Mouse (Mus musculus): Measurements from ENCODE around the gene Camsap2. TPM values are rescaled to one million over a fixed set of nuclear protein-coding genes. Genes with fewer than 3 reads are reported as not detected.

Camsap2 gene
- total RNA-seq, 2 experiments from 2014 or later = 49.6 to 52.4 TPM

DNA sequence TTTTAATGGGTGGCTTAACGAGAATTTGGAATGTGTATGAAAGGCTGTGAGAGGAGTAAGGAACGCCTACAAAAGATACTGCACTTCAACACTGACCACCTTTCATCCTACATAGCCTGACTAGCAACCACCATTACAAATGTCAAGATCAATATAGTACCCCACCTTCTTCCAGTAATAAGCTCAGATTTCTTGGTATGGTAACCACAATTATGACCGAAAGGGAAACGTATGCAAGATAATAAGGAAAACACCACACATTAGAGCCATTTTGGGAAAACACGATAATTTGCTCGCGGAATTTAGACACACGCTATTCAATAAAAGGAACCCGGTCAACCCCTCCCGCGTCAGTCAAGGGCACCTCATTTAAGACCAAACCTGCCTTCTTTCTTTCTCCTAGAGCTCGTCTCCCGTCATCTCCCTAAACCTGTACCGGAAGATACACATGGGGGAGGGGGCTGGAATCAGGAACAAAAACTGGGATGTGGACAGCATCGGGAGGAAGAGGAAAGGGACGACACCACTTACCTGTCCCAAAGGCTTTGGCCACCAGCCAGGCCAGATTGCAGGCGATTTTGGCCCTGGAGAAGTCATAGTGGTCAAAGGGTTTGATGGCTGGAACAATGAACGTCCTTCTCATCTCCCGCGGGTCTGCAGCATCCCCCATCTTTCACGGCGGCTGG lies 993 bp downstream of the Camsap2 start:
- DNase-seq (ENCODE audit: low spot score in 2 of 2) = no peak

DNA sequence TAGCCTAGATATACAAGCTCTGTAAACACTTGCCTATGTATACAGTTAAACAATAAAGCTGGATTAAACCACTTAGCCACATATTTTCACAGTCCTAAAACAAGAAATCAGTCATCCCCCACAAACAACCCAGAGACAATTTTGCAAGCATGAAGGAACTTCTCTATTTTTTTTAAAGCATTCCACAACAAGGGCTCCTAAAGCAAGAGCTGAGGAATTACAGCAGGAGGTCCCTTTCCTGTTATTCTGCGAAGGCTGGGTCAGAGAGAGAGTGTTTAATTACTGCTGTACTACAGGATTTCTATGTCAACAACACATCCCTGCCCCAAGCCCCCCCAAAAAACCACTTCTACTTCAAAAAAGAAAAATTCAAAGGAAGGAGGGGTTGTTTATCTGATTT lies 1.6 kb downstream of the Camsap2 start:
- DNase-seq (ENCODE audit: low spot score in 2 of 2) = no peak

DNA sequence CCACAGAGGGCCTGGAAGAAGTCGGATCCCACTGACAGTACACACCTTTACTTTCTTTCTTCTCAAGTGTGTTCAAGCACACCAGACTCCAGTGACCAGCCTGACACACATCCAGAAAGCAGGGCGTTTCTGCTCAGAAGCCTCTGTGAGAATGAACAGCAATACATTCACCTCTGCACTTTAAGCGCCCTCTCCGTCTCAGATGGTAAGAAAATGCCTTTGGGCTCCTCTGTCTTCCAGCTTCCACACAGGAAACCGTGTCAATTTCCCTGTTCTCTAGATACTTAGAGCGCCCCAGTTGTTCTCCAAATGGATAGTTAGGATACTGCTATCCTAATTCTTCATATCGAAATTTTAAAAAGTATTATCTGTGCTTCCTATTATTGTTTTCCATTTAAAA lies 2.2 kb downstream of the Camsap2 start:
- no peak for DNase-seq (ENCODE audit: low spot score in 2 of 2)

DNA sequence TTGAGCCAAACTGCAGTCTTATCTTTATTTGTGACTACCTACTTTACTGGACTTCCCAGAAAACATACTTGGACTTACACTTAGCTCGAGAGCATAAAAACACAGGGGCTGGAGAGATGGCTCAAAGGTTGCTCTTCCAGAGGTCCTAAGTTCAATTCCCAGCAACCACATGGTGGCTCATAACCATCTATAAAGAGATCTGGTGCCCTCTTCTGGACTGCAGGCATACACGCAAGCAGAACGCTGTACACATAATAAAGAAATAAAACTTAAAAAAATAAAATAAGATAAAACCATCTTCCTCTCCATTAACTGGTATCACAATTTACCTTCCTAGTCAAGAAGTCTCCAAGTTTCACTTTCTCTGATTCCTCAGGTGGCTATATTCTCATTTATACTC lies 5.4 kb downstream of the Camsap2 start:
- DNase-seq (ENCODE audit: low spot score in 2 of 2) = no peak

DNA sequence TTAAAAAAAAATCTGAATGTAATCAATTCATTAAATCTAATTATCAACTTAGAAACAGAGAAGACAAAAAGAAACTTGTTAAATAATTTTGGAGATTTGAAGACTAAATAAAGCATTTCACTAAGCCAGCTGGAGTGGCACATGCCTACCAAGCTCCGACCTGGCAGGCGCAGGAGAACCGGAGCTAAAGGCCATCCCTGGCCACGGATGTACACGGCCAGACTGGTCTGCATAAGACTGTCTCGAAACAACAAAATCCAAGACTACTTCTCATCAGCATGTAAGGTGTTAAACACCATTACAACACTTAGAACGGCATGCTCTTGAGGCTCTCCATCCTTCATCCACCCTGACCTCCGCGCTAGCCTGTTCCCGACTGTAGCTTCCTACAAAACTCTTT lies 11.2 kb downstream of the Camsap2 start:
- no peak for DNase-seq (ENCODE audit: low spot score in 2 of 2)

DNA sequence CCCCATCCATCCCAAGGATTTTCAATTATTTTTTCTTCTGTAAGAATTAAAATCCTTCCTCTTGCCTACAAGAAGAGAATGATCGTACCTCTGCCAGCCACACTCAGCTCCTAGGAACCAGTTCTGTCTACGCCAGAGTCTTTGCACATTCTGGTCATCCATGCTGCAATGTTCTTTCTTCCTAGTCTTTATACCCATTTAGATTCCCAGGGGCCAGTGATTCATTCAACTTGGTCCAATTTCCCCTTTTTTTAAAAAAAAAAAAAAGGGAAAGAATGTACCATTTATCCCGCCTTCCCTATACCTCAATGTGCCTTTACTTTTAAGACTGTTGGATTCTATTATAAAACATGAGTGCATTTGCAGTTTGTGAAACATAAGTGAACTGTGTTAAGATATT lies 12.4 kb downstream of the Camsap2 start:
- DNase-seq (ENCODE audit: low spot score in 2 of 2) = no peak

DNA sequence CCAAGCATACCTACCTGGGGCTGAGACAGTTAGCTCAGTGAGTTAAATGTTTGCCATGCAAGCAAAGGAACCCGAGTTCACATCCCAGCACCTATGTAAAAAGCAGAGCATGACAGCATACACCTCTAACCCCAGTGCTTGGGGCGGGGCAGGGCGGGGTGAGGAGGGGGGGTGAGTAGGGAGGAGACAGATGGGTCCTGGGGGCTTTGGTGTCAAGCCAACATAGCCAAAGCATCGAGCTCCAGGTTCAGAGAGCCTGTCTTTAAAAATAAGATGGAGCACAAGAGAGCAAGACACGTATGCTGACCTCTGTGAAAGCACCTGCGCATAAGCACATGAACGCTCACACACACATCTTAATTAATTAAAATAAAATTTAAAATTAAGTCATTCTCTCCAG lies 12.8 kb downstream of the Camsap2 start:
- no peak for DNase-seq (ENCODE audit: low spot score in 2 of 2)

DNA sequence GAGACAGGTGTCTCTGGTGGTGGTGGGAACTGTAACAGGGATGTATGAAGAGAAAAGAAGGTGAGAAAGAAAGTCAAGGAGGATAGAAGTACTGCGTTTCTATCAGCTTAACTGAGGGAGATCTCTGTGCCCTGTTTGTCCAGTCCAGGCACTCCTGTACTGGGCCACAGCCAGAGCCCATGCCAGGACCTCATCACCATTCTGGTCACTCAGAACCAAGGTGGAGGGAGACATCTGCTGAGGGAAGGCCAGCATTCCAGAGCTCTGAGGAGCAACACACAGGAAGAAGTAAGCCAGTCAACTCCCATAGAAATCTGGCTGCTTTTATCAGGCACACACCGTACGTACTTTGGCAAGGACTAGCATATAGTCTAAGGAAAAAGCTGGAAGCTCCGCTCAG lies 14.1 kb downstream of the Camsap2 start:
- DNase-seq (ENCODE audit: low spot score in 2 of 2) = no peak

DNA sequence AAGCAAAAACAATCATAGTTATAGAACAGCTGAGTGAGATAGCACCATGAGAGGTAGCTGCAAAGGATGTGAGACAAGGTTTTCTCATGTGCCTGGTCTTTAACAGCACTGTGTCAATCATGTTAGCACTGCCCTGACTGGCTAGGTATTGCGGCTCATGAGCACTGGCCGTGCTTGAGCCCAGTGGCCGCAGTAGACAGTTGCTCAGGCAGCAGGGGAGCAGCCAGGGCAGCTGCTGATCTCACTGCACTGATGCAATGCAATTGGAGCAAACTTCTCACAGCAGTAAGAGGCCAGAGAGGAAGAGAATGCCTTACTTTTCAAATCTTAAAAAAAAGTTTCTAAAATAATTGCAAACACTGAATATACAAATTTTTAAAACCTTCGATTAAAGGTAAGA lies 16.5 kb downstream of the Camsap2 start:
- no peak for DNase-seq (ENCODE audit: low spot score in 2 of 2)

DNA sequence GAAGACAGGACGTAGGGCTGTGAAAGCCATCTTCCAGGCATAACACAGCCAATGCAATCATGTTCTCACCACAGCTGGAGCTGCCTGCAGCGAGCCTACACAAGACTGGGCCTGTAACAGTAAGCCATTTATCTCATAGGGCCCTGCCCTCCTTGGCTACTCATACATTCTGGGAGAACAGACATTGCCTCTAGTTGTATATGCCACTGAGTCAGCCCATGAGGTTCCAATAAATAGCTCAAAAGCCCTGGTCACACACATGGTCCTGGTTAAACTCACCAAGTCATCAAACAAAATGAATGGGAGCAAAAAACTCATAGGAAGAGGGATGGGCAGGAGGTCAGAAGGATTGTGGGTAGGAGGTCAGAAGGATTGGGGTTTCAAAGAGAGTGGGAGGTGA lies 17.3 kb downstream of the Camsap2 start:
- DNase-seq (ENCODE audit: low spot score in 2 of 2) = no peak

DNA sequence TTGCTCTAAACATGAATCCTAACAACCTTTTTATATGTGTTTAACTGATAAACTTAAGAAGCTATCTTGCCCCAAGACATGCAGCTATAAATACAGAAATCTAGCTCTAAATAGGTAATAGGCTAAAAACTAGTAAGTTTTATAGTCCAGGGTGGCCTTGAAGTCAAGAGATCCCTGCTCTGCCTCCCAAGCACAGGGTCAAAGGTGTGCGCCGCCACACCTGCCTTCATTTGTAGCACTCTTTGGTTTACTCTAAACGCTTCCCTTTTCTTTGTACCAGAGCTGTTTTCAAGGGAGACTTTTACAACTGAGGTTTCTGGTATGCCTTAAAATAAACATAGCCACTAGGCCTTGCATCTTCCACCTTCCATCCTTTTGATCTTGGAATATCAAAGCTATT lies 18.3 kb downstream of the Camsap2 start:
- DNase-seq (ENCODE audit: low spot score in 2 of 2) = no peak

DNA sequence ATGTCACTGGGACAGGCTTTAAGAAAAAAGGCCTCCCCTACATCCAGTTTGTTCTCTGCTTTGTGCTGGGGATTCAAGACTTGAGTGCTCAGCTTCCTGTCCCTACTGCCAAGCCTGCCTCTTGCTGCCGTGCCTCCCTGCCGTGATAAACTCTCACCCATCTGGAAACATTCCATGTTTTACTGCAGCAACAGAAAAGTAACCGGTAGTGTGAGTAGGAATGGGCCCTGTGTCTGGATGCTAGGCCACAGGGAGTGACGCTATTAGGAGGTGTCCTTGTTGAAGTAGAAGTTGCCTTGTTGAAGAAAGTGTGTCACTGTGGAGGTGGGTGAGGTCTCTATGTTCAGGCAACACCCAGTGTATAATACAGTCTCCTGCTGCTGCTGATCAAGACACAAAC lies 20.0 kb downstream of the Camsap2 start:
- DNase-seq (ENCODE audit: low spot score in 2 of 2) = no peak

DNA sequence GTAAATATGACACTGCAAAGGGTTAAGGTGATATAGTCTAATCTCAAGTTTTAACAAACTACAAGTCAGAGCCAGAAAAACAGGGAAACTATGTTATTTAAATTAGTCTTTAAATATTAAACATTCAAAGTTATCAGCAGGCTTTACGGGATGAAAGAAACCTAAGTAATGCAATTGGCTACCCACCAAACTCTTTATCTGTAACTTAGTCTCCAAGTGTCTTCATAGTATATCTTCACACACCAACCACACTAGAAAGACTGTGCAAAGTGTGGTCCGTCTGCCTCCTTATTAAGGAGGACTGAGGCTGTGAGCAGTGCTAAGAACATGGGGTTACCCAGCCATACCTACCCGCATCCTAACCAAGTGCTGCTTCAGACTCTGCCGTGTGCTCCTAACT lies 23.6 kb downstream of the Camsap2 start:
- DNase-seq (ENCODE audit: low spot score in 2 of 2) = no peak

DNA sequence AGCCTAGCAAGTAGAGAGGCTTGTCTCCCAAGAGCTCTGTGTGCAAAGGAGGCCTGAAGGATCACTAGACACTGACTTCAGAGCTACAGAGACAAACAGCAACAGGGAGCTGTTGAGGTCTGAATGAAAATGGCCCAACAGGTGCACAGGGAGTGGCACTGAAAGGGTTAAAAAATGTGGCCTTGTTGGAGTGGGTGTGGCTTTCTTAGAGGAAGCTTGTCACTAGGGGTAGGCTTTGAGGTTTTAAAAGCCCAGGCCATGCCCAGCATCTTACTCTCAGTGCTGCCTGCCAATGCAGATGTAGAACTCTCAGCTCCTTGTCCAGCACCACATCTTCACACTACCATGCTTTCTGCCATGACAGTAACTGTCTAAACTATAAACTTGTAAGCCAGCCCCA lies 29.6 kb downstream of the Camsap2 start:
- no peak for DNase-seq (ENCODE audit: low spot score in 2 of 2)

DNA sequence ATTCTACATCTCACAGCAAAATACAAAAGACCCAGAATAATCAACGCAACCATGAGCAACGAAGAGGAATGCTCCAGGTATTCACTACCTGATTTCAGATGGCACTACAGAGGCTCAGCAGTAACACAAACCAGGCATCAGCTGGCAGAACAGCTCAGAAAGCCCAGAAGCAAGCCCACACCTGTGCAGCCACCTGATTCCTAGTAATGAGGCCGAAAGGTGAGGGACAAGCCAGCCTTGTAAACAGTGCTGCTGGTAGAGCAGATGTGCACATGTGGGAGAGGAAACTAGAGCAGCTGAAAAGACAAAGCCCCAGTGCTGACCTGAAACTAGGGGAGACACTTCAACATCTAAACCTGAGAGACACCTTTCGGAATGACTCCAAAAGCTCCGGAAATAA lies 36.7 kb downstream of the Camsap2 start:
- DNase-seq (ENCODE audit: low spot score in 2 of 2) = no peak

DNA sequence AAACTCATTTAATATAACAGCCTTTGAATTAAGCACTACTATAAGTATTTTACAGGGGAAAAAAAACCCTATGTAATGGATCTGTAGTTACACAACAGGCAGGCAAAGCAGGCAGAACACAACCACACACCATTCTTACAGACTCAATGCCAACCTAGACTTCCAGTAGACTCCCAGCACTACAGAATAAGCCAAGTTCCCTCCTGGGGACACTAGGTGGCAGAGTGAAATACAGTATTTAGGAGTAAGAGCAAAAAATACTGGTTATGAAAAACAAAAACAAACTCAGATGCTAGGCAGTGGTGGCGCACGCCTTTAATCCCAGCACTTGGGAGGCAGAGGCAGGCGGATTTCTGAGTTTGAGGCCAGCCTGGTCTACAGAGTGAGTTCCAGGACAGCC lies 39.5 kb downstream of the Camsap2 start:
- no peak for DNase-seq (ENCODE audit: low spot score in 2 of 2)

DNA sequence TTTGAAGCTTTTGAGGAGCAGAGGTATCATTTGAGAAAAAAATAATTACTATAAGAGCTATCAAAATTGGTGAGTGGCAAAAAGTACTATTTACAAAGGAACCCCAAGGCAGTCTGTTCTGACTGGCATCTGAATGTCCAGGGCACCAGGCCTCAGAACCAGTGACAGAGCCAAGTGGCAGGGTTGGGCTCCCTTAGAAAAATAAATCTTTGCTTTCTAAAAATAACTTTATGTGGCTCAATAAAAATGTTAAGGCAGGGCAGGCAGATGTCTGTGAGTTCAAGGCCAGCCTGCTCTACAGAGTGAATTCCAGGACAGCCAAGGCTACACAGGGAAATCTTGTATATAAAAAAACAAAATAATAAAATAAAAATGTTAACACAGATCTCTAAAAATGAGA lies 51.9 kb downstream of the Camsap2 start:
- DNase-seq (ENCODE audit: low spot score in 2 of 2) = no peak

DNA sequence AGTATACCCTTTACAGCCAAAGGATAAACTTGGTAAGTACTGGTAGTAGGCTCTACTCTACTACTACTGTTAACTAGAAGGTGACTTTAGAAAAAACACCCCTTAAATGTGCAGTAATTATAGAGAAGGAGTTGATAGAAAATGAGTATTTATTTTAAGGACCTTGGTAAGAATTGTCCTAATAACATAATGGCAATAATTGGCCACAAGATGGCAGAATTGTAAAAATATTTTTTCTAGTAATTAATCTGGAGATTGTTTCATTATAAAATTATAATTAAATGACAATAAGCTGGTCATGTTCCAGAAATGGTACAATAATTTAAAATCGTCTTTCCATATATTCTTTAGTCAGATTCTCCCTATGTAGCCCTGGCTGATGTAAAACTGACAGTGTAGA lies 56.1 kb downstream of the Camsap2 start:
- DNase-seq (ENCODE audit: low spot score in 2 of 2) = no peak

DNA sequence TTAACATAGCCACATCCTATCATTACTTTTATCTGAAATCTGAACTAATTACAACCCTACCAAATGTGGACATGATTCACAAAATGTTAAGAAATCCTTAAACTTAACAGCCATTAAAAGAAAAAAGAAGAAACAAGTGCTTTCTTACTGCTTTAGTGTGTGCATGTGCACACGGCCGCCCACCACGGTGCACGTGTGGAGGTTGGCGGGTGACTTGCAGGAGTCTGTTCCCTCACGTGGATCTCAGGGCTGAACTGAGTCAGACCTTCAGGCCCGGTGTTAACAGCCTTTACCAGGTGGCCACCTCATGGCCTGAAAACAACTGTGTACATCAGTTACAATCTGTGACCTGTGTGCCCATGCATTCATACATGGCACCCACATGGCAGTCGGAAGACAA lies 68.5 kb downstream of the Camsap2 start:
- DNase-seq (ENCODE audit: low spot score in 2 of 2) = no peak

DNA sequence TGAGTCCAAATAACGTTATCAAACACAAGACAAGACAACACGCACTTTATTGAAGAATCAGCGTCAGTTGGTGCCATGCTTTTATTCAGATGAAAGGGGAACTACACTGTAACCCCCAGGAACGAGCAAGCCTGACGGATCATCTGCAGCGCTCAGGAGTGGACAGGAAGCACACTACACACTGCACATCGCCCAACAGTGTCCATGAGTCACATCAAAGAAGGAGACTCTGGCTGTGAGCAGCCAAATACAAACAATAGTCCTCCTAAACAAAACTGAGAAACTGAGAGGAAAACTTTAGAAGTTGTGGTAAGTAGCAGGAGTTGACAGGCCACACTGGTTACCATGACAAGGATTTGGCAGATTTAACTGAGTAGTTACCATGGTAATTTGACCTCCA lies 77.7 kb downstream of the Camsap2 start:
- no peak for DNase-seq (ENCODE audit: low spot score in 2 of 2)

DNA sequence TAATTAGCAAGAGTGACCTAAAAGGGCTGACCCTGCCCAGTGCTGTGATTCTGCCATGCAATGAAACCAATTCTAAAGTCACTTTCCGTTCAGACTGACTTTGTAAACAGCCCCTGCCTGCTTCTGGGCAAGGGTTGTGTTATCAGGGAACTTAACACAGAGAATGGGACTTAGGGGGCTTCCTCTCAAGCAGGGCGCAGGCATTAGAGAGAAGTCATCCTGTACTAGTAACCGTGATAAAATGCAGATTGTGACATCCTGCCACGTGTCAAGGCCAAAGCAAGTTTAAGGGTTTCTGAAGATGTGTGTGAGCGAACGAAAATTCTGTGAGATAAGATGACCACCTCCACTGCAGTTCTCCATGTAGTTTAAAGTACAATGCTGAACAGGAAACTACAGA lies 79.8 kb downstream of the Camsap2 start:
- DNase-seq (ENCODE audit: low spot score in 2 of 2) = no peak

DNA sequence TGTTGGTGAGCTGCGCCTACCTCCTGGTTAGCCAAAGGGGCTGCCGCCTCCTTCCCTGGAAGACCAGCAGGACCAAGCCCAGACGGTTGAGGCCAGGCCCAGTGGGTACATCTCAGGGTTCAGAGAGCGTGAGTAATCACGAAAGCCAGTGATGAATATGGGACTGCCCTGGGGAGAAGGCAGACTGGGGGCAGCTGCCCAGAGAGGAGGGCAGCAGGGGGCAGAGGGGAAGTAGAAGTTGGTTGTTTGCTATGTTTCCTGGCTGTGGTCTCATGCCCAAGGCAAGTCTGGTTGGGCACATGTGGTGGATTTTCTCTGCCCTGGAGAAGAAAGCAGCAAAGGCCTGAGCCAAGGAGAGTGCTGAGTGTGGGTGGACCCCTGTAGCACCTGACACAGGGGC lies 82.5 kb downstream of the Camsap2 start:
- DNase-seq (ENCODE audit: low spot score in 2 of 2) = no peak

DNA sequence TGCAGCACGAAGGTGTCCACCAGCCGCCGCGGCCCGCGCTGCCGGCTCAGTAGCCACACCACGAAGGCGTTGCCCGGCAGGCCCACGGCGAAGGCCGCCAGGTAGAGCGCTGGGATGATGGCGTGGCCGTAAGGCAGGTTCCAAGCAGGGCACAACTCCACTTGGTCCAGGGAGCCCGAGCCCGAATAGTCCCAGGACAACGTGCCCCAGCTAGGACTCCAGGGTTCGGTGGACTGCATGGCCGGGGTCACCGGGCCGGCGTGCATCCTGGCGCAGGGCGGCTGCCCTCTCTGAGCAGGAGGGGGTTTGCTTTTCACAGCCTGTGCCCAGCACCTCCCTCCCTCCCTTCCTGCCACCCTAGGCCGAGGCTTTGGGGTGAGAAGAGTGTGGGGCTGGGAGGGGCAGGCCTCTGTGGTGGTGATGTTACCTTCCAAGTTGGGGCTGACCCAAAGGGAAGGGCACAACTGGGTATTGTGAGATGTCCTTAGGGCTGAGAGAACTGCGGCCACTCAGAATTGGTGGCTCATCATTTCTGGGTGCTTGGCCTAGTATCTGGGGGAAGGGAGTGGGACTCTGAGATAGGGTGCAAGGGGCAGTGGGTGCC lies 85.2 kb downstream of the Camsap2 start, which contains the start of gene Gpr25:
Gene Gpr25, minus strand, starts transcription at position 239 of the 604 bp plus-strand sequence.
- no peak for DNase-seq (ENCODE audit: low spot score in 2 of 2)
